8 mouse cellular contexts compared by ENCODE assay signal in the genomic region with DNA sequence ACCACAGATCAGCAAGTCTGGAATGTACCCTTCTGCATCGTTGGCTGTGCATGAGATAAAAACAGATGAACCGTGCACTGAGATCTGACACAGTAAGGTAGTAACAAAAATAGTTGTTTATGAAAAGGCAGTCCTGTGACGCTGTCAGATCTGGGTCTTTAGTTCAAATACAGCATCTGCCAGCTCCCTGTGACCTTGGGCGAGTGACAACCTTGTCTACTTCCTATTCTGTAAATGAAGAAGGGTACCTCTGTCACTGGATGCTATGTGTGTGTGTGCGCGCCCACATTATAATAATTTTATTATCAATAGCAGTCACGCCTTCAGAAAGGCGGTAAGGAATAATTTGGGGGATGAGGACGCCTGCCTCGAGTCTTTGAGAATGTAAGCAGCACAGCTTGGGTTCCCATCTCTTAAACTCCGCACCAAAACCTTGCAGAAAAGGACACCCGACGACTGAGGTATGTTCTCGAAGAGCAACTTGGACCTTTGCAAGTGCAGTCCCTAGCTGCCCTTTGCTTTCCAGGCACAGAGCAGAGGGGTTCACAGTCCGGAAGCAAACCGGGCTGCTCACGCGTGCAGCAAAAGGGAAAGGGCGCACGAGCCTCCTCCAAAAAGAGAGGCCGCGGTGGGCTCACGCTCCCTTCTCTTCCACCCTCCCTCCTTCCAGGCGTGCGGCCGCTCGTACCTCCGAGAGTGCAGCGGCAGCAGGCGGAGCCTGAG. TPM values are rescaled to one million over a fixed set of nuclear protein-coding genes. Genes with fewer than 3 reads are reported as not detected.
DNase-seq lines count a peak whose midpoint lies in the region; ATAC-seq lines count a peak whose summit lies in the region.

No protein-coding gene starts in this region.

- peak; percentile 35 for ATAC-seq in heart, embryonic 16.5 days (replicated peaks; ENCODE audit: extremely low read depth, insufficient read depth, low FRiP score)
- no peak for ATAC-seq in hindbrain, embryonic 11.5 days (ENCODE audit: low FRiP score)

- peaks cover 72% of the 10 kb centered on the region for H3K79me2 ChIP-seq in macrophage (ENCODE audit: inconsistent target)

- H3K9me3 ChIP-seq in heart, embryonic 16.5 days (replicated peaks; ENCODE audit: control insufficient read depth, low read length): no peaks in the 10 kb centered on the region
- no peaks in the 10 kb centered on the region for H3K9me3 ChIP-seq in hindbrain, embryonic 11.5 days (ENCODE audit: control insufficient read depth, low read length)

- no peak for DNase-seq in heart, adult 8-10 months (ENCODE audit: low spot score)
- DNase-seq in MEL-GATA-1-ER (ENCODE audit: extremely low read depth, low read depth): peak; percentile 41
- DNase-seq in hindbrain, embryonic 11.5 days (ENCODE audit: low spot score): no peak
- no peak for DNase-seq in urinary bladder, postnatal 36 days (ENCODE audit: low spot score in 2 of 2)
- DNase-seq in frontal cortex, postnatal 25 days (ENCODE audit: low spot score in 2 of 2): no peak
- DNase-seq in embryo, embryonic 10 days (ENCODE audit: low spot score): no peak

- WGBS in heart, embryonic 16.5 days: under 1% methylated on average over 30 of the region's 30 CpGs
- WGBS in hindbrain, embryonic 11.5 days: 4% methylated on average over 30 of the region's 30 CpGs
- WGBS in macrophage (ENCODE audit: missing documents): 2% methylated on average over 29 of the region's 30 CpGs

- peaks cover 35% of the 10 kb centered on the region for H3K36me3 ChIP-seq in heart, embryonic 16.5 days (ENCODE audit: control insufficient read depth, insufficient read depth)
- H3K36me3 ChIP-seq in hindbrain, embryonic 11.5 days (ENCODE audit: control insufficient read depth, insufficient read depth, low read length): 0 out of 2 replicates have a peak, but pooled peaks cover 2% of the 10 kb centered on the region
- H3K36me3 ChIP-seq in macrophage (ENCODE audit: inconsistent target): peaks cover 42% of the 10 kb centered on the region

- peak overlapping the region; percentile 67 for H3K4me2 ChIP-seq in heart, embryonic 16.5 days (ENCODE audit: low read depth, low read length)
- peak overlapping the region; percentile 50 for H3K4me2 ChIP-seq in hindbrain, embryonic 11.5 days (replicated peaks; ENCODE audit: low read depth, low read length)

- peak overlapping the region; percentile 84 for H3K9ac ChIP-seq in heart, embryonic 16.5 days (ENCODE audit: low read length)
- H3K9ac ChIP-seq in hindbrain, embryonic 11.5 days (ENCODE audit: low read depth, low read length): peak overlapping the region; percentile 83

- peaks cover 22% of the 10 kb centered on the region for H3K4me1 ChIP-seq in heart, embryonic 16.5 days (ENCODE audit: control insufficient read depth, insufficient read depth, low read length)
- H3K4me1 ChIP-seq in hindbrain, embryonic 11.5 days (replicated peaks; ENCODE audit: control insufficient read depth, insufficient read depth, low read length): no peaks in the 10 kb centered on the region

- H3K4me3 ChIP-seq in heart, embryonic 16.5 days (ENCODE audit: low read length): peak overlapping the region; percentile 83
- peak overlapping the region; percentile 73 for H3K4me3 ChIP-seq in hindbrain, embryonic 11.5 days (ENCODE audit: low read depth, low read length)
- H3K4me3 ChIP-seq in macrophage (ENCODE audit: inconsistent target): peak overlapping the region; percentile 97

- H3K27me3 ChIP-seq in heart, embryonic 16.5 days (ENCODE audit: control insufficient read depth, insufficient read depth, low read length): no peaks in the 10 kb centered on the region
- no peaks in the 10 kb centered on the region for H3K27me3 ChIP-seq in hindbrain, embryonic 11.5 days (ENCODE audit: control insufficient read depth, insufficient read depth, low read length)

- peak overlapping the region; percentile 82 for H3K27ac ChIP-seq in heart, embryonic 16.5 days (ENCODE audit: low read length)
- H3K27ac ChIP-seq in hindbrain, embryonic 11.5 days (ENCODE audit: low read depth, low read length): peak overlapping the region; percentile 82
- peak overlapping the region; percentile 65 for H3K27ac ChIP-seq in macrophage

RNA-seq across cellular contexts. Expression of a gene that starts 0.5 kb away (rescaled TPM):
- 78.8 and 79.2 TPM in 2 replicates for polyA plus RNA-seq in heart, embryonic 16.5 days (2015; fragmentation: Nextera tagmentation; extraction: Ambion mirVana)
- 10 to 100 TPM; 52.6 to 58.1 (median 54.0) TPM for total RNA-seq in heart, adult 8-10 months (2022)
- 51.9 and 56.8 TPM in 2 replicates for polyA plus RNA-seq in hindbrain, embryonic 11.5 days (2014; fragmentation: Nextera tagmentation; extraction: Ambion mirVana)
- 10 to 100 TPM in 14 of 26 experiments, 1 to 10 TPM in 12; 1.5 to 22.9 (median 10.7) TPM for total RNA-seq in macrophage (2018; cell fraction: chromatin; rRNA removed)
- total RNA-seq in macrophage (2018; cell fraction: cytosol; rRNA removed): 10 to 100 TPM; 10.6 to 41.1 (median 27.2) TPM
- 10 to 100 TPM in 16 of 26 experiments, 1 to 10 TPM in 10; 5.7 to 27.1 (median 12.2) TPM for total RNA-seq in macrophage (2018; cell fraction: nucleus; rRNA removed)
- polyA plus RNA-seq in macrophage (2018): 26.4 to 27.2 TPM (median 26.7 TPM) in 3 replicates

RNA-seq across cellular contexts. Expression of a gene that starts 0.5 kb away (rescaled TPM):
- 96.5 and 97.0 TPM in 2 replicates for polyA plus RNA-seq in heart, embryonic 16.5 days (2015; fragmentation: Nextera tagmentation; extraction: Ambion mirVana)
- 10 to 100 TPM; 47.2 to 48.0 (median 47.3) TPM for total RNA-seq in heart, adult 8-10 months (2022)
- polyA plus RNA-seq in hindbrain, embryonic 11.5 days (2014; fragmentation: Nextera tagmentation; extraction: Ambion mirVana): 55.6 and 59.2 TPM in 2 replicates
- 10 to 100 TPM in 3 of 26 experiments, 1 to 10 TPM in 23; 1.2 to 11.1 (median 7.7) TPM for total RNA-seq in macrophage (2018; cell fraction: chromatin; rRNA removed)
- total RNA-seq in macrophage (2018; cell fraction: cytosol; rRNA removed): 10 to 100 TPM in 17 of 26 experiments, 1 to 10 TPM in 9; 5.5 to 13.7 (median 10.9) TPM
- 10 to 100 TPM in 6 of 26 experiments, 1 to 10 TPM in 20; 2.8 to 14.6 (median 8.8) TPM for total RNA-seq in macrophage (2018; cell fraction: nucleus; rRNA removed)
- 10.1 to 23.1 TPM (median 12.5 TPM) in 3 replicates for polyA plus RNA-seq in macrophage (2018)
